Mouse (Mus musculus) activated CD4-positive, CD25-positive, alpha-beta regulatory T cell, adult 4 months (primary cell): Measurements from ENCODE around the gene Dnah2. TPM values are rescaled to one million over a fixed set of nuclear protein-coding genes. Genes with fewer than 3 reads are reported as not detected.

ENCODE experiments used
- ATAC-seq: one replicate; pipeline ENCODE4 v1.8.0; 2017
- polyA plus RNA-seq, 2 experiments: library from polyadenylated mRNA; unstranded; fragments of 100-300 nt; shearing (Covaris generic); gene quantifications; one replicate each; pipeline ENCODE4 v1.2.1; 2017

Dnah2 gene
- polyA plus RNA-seq, 2 experiments from 2014 or later, result 0.19 TPM; not detected in 1

- ATAC-seq, result no peak
These were observed 131.2 kb downstream of the Dnah2 start for GRCm38 (mm10) chr11:69417449-69418384.

- ATAC-seq, result no peak
These were observed 131.9 kb downstream of the Dnah2 start for GRCm38 (mm10) chr11:69416921-69417448.

GRCm38 (mm10) chr11:69416509-69416908 lies 132.4 kb downstream of the Dnah2 start:
- no peak for ATAC-seq

GRCm38 (mm10) chr11:69415668-69416451 lies 133.1 kb downstream of the Dnah2 start:
- ATAC-seq, result no peak

- ATAC-seq, result no peak
These were observed 133.6 kb downstream of the Dnah2 start for GRCm38 (mm10) chr11:69415327-69415667.

- no peak for ATAC-seq
These were observed 134.2 kb downstream of the Dnah2 start for GRCm38 (mm10) chr11:69414421-69415326.

GRCm38 (mm10) chr11:69413221-69414181 lies 135.4 kb downstream of the Dnah2 start, which contains the start of gene Kdm6b:
Gene Kdm6b, minus strand, starts transcription at chr11:69413675.
- no peak for ATAC-seq

GRCm38 (mm10) chr11:69412548-69412947 lies 136.4 kb downstream of the Dnah2 start:
- no peak for ATAC-seq

GRCm38 (mm10) chr11:69411538-69412203 lies 137.2 kb downstream of the Dnah2 start:
- ATAC-seq, result no peak

- no peak for ATAC-seq
These were observed 137.8 kb downstream of the Dnah2 start for GRCm38 (mm10) chr11:69411073-69411535.

GRCm38 (mm10) chr11:69410310-69411072 lies 138.4 kb downstream of the Dnah2 start:
- ATAC-seq, result peak; percentile 58

- ATAC-seq, result no peak
These were observed 138.9 kb downstream of the Dnah2 start for GRCm38 (mm10) chr11:69410045-69410309.

GRCm38 (mm10) chr11:69409378-69410044 lies 139.4 kb downstream of the Dnah2 start:
- ATAC-seq, result peak; percentile 50

GRCm38 (mm10) chr11:69408541-69409377 lies 140.2 kb downstream of the Dnah2 start:
- ATAC-seq, result peak; percentile 67

- no peak for ATAC-seq
These were observed 141.2 kb downstream of the Dnah2 start for GRCm38 (mm10) chr11:69407724-69408004.

- no peak for ATAC-seq
These were observed 141.8 kb downstream of the Dnah2 start for GRCm38 (mm10) chr11:69406867-69407723.

- ATAC-seq, result no peak
These were observed 142.6 kb downstream of the Dnah2 start for GRCm38 (mm10) chr11:69406282-69406681.
